Mouse (Mus musculus): Measurements from ENCODE around the gene Slx4ip.
A peak's percentile ranks its signal among the peaks of the same experiment; 100 is the strongest.

Slx4ip gene

DNA sequence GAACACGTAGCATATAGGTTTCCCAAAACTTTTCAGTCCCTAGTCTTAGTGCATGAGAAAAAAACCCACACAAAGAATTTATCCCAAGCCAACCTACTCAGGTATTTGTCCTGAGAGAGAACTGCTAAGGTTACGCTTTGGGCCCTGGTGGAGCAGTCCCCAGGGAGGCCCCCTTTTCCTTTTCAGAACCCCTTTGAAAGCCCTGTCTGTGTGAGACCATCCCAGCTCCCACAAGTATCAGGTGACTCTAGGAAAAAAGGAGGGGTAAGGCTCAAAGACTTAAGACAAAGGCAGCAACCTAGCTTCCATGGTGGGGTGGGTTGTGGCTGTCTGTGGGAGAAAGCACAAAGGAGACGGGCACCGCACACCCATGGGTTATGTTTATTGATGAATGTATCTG is 216.2 kb downstream of the Slx4ip start:
- no peak for DNase-seq (ENCODE audit: low spot score)

GRCm38 (mm10) chr2:137107946-137108345 is 216.9 kb downstream of the Slx4ip start:
- no peak for DNase-seq (ENCODE audit: low spot score)

GRCm38 (mm10) chr2:137109321-137110213 is 218.5 kb downstream of the Slx4ip start:
- DNase-seq (ENCODE audit: low spot score): no peak

DNA sequence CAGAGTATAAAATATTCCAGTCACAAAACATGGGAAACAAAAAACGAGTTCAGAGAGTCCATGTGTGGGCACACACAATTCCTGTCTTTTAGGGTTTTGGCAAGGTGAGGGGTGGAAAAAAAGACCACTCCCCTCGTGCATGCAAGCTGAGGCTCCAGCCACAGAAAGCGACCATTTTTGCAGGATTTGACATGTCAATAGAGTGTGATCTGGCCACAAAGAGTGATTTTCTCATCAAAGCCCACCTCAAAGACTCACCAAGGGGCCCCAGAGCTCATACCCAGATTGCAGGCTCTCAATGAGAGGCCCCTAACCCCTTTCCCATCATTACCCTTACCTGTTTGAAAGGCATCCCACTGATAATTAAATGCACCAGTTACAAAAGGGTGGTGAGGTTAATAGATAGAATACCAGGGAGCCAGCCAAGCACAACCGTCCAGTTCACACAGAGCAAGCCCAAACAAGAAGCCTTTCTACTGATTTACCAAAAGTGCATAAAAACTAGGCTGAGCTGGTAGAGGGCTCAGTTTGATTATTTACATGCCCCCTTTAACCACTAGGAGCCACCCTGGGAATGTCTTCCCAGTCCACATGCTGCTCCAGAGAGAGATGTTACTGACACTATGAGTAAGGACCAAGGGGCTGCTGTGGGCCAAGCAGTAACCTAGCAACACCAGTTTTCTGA is 219.3 kb downstream of the Slx4ip start:
- no peak for DNase-seq (ENCODE audit: low spot score)

DNA sequence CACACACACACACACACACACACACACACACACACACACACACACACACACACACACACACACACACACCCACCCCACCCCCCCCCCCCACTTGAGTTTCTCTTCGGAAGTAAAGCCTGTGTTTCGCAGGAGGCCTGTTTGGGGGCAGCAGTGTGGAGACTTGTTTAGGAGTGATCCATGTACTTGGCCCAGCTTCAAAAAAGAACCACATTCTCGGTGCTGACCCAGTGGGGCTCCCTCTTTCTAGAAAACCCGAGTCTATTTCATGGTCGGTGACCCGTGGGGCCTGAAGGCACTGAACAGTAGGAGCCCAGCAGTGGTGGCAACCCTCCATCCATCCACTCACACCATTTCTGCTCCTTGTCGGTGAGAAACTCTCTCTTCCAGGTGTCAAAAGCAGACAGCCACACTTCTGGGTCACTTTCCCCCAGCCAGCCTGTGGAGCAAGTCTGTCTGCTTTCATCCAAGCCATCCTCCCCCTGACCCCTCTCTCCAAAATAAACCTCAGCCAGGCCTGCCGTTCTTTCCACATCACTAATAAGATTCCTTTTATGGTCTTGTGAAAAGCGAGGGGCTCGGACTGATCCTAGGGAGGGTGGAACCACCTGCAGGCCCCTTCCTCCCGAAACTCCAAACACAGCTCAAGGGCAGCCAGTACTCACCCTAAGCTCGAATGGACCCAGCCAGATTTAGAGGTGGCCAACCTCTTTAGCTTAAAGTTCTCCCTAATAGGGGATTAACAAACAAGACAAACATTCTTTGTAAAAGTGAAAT is 222.5 kb downstream of the Slx4ip start:
- DNase-seq (ENCODE audit: low spot score): peak; percentile 54

DNA sequence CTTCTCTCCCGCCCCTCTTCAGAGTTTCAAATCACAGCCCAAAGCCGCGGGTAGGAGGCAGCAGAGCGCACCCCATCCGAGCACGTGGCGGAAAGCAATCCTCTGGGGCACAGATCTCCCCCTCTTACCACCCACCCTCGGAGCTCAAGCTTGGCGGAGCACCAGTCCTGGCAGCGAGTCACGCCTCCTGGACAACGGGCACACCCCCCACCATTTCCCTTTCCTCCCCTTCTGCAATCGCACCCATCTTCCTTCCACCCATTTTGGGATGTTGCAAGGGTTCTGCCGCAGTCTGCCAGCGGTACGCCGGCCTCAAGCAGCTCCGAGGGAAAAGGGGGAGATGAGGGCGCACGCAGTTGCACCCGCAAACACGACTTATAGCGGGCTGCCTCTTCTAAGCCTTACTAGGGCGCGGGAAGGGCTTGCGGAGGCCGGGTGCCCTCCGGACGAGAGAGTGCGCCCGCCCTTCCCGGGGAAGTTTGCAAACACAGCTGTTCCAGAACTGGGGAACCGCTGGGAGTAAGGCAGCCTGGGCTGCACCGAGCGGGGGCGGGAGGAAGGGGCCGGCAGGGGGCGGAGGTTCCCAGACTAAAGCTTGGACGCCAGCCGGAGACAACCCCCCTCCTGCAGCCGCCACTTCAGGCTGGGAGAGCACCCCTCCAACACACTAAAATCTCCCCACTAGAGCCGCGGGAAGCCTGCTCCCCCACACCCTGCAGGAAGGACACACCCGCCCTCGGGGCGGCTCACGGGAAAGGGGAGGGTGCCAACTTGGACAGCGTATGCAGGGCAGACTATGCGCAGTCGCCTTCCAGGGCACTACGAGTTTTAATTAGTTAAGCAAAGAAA is 223.5 kb downstream of the Slx4ip start:
- peak; percentile 96 for DNase-seq (ENCODE audit: low spot score)

GRCm38 (mm10) chr2:137115241-137116024 is 224.4 kb downstream of the Slx4ip start:
- peak; percentile 71 for DNase-seq (ENCODE audit: low spot score)

DNA sequence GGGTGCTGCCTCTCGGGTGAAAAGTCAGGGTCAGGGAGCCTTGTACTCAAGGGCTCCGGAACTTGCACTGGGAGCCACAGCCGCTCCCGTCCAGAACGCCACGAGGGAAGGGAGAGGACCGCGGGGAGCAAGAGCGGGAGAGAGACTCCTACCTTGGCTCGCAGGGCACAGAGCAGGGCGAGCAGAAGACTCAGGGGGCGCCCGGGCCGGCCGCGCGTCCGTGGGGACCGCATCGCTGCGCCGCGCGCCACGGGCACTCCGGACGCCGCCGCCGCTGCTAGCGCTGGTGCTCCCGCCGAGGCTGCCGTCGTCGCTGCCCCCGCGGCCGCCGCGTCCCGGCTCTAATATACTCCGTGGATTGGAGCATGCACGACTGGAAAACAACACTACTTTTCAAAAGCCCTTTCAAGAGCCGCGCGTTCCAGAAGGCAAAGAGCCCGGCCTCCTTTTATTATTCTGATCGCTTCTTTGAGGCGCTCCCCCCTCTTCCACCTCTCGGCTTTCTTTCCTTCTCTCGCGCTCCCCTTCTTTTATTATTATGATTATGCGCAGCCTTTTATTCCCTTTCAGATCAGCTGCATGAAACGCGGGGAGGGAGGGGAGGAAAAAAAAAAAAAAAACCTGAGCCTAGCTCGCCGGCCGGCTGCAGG is 225.1 kb downstream of the Slx4ip start, which contains the start of gene Jag1:
Jag1 (minus strand) TSS at position 620 of the 650 bp plus-strand sequence.
- no peak for DNase-seq (ENCODE audit: low spot score)

DNA sequence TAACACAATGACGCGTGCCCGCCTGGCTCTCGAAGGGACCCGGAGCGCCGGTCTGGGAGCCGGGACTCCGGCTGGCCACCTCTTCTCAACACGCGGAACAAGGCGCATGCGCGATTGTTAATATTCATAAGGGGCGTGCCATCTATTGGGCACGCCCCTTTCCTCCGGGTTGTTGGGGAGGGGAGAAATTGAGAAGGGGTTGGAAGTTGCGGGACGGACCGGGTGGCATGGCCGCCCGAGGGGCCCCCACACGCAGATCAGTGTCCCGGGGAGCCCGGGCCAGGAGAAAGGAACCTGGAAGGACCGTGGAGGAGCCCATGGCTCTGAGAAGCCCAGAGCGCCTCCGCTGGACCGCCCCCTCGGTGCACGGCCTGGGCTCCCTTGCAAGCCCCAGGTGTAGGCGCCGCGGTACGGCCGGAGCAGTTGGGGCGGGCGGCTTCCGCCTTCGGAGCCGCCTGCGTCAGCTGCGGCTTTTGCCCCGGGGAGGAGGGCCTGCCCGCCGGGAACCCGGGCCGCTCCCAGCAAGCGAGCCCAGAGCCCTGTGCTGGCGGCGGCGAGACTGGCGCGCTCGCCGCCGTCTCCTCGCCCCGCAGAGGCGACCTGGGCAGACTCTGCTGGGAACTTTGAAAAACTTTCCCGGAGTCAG is 225.8 kb downstream of the Slx4ip start:
- DNase-seq (ENCODE audit: low spot score): peak; percentile 99

- peak; percentile 86 for DNase-seq (ENCODE audit: low spot score)
Measured at GRCm38 (mm10) chr2:137117321-137117690, 226.3 kb downstream of the Slx4ip start.
